Mouse (Mus musculus): ENCODE results near the gene Eps8.
"Not testable (repeated sequence)": the region's sequence is repeated elsewhere in the genome, so short reads cannot be mapped to it uniquely, and the experiment has no call there.

The Eps8 gene

DNA sequence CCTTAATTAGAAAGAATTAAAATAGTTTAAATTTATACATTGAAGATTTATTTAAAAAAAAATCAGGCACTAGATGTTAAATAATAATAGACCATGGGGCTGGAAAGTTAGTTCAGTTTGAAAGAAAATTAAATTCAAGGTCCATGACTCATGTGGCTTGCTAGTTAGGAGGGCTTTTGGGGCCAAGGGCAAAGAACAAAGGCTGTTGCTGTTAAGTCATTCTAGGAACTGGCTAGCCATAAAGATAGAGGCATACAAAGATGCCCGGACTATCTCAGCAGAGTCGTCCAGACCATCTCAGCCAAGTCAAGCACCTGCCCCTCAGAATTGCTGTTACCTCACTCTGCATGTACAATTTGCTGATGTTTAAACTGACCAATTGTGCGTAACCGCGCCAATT lies 179.0 kb downstream of the Eps8 start:
- DNase-seq (ENCODE audit: low spot score in 2 of 2) = not testable (repeated sequence)

- no peak for DNase-seq (ENCODE audit: low spot score in 2 of 2)
Measured at GRCm38 (mm10) chr6:137473433-137473832, 181.2 kb downstream of the Eps8 start.

GRCm38 (mm10) chr6:137472129-137472528 lies 182.5 kb downstream of the Eps8 start:
- DNase-seq (ENCODE audit: low spot score in 2 of 2) = no peak

GRCm38 (mm10) chr6:137470901-137471598 lies 183.6 kb downstream of the Eps8 start:
- peak; percentile 74 to 81 for DNase-seq (ENCODE audit: low spot score in 2 of 2)

- DNase-seq (ENCODE audit: low spot score in 2 of 2) = no peak
Measured at GRCm38 (mm10) chr6:137469541-137469940, 185.1 kb downstream of the Eps8 start.

GRCm38 (mm10) chr6:137467696-137468095 lies 187.0 kb downstream of the Eps8 start:
- DNase-seq (ENCODE audit: low spot score in 2 of 2) = no peak

DNA sequence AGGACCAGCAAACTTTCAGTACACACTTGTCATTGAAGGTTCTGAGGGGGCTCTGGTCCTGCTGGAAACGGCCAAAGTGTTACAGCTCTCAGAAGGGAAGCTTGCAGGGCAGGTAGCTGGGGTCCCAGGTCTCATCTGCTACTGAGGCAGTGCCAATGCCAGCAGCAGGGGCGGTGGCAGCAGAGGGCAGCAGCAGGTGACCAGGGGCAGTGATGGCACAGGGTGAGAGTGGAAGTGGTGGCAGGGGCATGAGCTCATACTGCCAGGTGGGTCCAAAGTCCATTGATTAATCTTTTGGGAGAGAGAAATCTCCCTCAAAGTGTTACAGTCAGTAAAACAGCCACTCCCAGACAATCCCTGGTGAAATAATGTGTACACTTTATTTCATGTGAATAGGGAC lies 188.4 kb downstream of the Eps8 start:
- DNase-seq (ENCODE audit: low spot score in 2 of 2) = no peak

GRCm38 (mm10) chr6:137465253-137465652 lies 189.4 kb downstream of the Eps8 start:
- DNase-seq (ENCODE audit: low spot score in 2 of 2) = no peak

DNA sequence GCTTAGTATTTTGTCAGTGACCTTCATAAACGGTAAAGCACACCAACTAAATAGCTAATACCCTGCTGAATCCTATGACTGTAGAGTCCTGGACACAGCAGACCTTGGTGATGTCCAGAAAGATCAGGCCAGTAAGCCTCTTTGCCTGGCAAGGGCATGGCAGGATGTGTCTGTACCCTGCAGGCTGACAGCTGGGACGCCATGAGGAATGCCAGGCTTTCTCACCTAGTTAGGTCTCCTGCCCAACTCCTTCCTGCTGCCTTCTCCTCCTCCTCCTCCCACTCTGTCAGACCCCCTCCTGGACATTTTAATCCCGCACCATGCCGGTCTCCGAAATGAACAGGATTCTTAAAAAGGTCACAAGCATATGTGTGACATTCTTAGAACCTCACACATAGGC lies 190.9 kb downstream of the Eps8 start:
- no peak for DNase-seq (ENCODE audit: low spot score in 2 of 2)

- no peak for DNase-seq (ENCODE audit: low spot score in 2 of 2)
Measured at GRCm38 (mm10) chr6:137458136-137458535, 196.5 kb downstream of the Eps8 start.

GRCm38 (mm10) chr6:137457210-137457609 lies 197.5 kb downstream of the Eps8 start:
- DNase-seq (ENCODE audit: low spot score in 2 of 2) = no peak

DNA sequence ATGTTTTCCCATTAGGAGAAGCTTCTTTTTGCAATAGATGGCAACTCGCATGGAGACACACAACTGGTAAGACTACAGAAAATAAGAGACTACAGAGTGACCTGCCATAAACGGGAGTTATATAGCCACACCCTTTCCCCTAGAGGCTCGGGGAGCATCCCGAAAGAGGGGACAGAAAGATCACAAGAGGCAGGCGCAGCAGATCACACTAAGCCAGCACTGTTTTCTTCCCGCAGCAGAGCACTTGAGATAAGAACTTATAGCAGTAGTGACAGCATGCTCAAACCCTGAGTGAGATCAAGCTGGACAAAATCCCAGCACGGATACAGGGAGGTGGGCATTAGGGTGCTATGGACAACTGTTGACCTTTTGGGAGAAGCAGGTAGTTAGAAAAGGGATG lies 198.6 kb downstream of the Eps8 start:
- no peak for DNase-seq (ENCODE audit: low spot score in 2 of 2)

GRCm38 (mm10) chr6:137455537-137456041 lies 199.1 kb downstream of the Eps8 start:
- peak; percentile 18 to 29 for DNase-seq (ENCODE audit: low spot score in 2 of 2)

DNA sequence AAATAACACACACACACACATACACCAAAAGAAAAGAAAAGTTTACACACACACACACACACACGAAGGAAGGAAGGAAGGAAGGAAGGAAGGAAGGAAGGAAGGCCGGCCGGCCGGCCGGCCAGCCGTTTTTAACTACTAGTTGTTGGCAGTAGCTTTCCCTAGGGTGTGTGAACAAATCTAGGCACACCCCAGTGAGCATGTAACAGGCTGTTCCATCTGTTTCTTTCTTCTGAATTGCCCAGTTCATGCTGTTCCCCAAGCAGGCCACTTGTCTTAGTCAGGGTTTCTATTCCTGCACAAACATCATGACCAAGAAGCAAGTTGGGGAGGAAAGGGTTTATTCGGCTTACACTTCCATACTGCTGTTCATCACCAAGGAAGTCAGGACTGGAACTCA lies 208.6 kb downstream of the Eps8 start:
- not testable (repeated sequence) for DNase-seq (ENCODE audit: low spot score in 2 of 2)

- no peak for DNase-seq (ENCODE audit: low spot score in 2 of 2)
Measured at GRCm38 (mm10) chr6:137443089-137443488, 211.6 kb downstream of the Eps8 start.

GRCm38 (mm10) chr6:137440559-137441486 lies 213.9 kb downstream of the Eps8 start:
- DNase-seq (ENCODE audit: low spot score in 2 of 2) = no peak

DNA sequence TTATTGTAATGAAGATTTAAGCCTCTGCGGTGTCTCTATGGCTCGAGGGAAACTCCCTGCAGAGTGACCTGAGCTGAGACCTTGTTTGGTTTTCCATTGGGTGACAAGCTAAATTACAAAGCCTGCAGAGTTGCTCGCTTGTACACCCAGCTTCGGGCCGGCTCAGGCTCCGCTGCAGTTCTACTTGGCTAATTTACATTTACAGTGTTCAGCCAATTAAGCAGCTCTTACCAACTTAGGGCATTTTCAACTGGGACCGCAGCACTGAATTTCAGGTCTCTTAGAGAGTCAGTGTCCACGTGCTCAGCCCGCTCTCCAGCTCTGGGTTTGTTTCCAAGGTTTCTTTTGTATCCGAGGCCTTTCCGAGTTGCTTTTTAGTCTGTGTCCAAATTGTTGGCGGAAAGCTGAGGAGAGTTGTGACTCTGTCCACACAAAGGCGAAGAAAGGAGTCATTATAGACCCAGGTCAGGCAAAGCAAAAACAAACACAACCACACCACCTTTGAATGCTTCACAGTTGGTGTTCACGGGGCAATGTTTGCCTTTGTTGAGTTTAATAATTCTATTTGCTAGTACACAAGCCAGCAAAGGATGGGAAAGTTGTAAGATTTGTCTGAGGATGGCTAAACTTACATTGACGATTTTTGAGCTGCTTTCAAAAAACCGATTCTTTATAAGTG lies 216.6 kb downstream of the Eps8 start:
- no peak for DNase-seq (ENCODE audit: low spot score in 2 of 2)

DNA sequence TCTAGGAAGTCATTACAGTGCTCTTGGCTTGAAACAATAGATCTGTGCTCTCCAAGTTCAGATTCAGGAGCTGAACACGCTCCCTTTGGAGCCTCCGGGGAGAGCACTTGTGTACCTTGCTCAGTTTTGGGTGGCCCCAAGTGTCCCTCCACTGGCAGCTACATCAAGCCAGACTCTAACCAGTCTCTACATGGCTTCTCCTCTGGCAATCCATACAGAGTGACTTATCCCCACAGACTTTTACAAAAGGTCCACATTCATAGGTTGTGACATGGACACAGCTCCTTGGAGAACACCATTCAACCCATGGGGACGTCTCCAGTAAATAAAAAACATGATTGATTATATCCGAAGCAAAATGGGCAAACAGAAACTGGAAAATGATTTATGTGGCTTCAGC lies 217.2 kb downstream of the Eps8 start:
- no peak for DNase-seq (ENCODE audit: low spot score in 2 of 2)

- DNase-seq (ENCODE audit: low spot score in 2 of 2) = no peak
Measured at GRCm38 (mm10) chr6:137433521-137434137, 221.0 kb downstream of the Eps8 start.

Data from frontal cortex, postnatal 14 days (tissue).